Mouse (Mus musculus): Measurements from ENCODE around the gene Cela2a.

Gene Cela2a

GRCm38 (mm10) chr4:141826060-141826459, at the start of gene Cela2a:
Gene Cela2a (minus strand): TSS chr4:141826160.
- no peak for DNase-seq (ENCODE audit: low read depth, low spot score)

GRCm38 (mm10) chr4:141875481-141876108, 49.6 kb upstream of the Cela2a start:
- no peak for DNase-seq (ENCODE audit: low read depth, low spot score)

DNA sequence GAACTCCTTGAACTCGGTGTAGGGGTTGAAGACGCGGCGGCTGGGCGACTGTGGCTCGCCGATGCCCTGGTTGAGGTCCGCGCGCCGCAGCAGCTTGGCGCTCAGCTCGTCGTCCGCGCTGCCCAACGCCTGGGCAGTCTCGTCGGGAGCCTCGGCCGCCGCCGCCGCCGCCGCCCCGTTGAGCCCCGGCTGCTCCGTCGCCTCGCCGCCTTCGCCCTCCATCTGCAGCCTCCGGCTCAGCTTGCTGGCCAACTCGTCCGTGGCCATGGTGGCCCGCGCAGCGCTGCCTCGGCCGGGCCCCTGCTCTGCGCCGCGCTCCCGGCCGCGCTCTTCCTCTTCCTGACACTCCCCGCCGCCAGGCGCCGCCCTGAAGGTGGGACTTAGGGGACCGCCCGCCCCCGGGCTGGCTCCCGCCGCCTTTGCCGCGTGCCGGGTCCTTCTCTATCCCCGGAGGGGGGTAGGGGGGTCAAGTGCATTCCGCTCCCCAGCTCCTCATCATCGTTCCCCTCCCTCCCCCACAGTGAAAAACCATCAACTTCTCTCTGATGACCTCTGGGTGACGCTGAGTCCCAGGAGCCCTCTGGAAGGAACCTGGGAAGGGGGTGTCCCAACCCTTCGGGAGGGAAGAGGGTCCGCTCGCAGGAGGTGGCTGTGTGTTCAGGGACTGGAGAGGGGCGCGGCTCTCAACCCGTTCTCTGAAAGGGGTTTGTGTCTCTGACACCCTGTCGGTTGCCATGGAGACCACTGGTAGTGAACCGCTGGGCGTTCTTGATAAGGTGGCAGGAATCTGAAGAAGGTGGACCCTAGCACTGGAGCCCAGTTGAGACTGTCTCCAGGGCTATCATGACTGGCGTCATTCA, 48.9 kb upstream of the Cela2a start, which contains the start of gene Efhd2:
Gene Efhd2, minus strand, starts transcription at position 320 of the 860 bp plus-strand sequence.
- peak; percentile 80 for DNase-seq (ENCODE audit: low read depth, low spot score)

DNA sequence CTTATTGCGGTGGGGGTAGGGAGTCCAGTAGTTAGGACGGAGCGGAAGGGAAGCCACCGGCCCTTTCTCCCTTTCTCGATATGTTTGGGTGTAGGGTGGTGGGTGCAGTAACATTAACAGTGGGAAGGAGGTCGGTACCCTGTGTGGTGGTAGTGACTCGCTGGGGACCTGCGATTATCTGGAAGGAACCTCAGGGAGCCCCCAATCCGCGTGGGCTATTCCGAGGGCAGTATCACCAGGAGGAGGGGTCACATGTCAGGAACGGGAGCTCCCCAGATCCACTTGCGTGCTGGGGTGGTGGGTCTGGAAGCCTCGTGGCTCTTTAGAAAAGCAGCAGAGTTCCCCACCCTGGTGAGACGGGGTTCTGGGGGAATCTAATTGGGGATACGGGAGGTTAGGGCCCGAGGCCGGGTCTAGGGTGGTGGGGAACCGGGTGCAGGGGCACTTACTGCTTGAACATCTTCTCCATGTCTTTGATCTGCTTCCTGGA, 48.2 kb upstream of the Cela2a start:
- DNase-seq (ENCODE audit: low read depth, low spot score): no peak

GRCm38 (mm10) chr4:141872977-141873376, 47.0 kb upstream of the Cela2a start:
- DNase-seq (ENCODE audit: low read depth, low spot score): no peak

DNA sequence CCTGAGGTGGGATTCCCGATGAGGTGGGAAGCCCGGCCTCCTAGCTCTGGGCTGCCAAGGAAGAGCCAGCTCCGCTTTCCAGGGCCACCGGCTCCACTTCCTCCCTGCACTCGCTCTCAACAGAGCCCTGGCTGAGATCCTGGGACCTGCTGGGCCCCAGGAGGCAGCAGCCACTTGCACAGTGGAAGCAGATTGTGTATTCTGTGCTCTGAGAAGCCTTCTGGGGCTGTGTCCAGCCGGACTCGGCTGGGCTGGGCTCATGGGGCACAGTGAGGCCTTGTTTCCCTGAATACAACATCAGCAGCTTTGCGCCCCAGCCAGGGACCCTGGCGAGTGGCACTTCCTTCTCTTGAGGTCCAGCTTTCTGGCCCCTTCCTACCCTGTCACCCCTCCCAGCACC, 45.9 kb upstream of the Cela2a start:
- no peak for DNase-seq (ENCODE audit: low read depth, low spot score)

GRCm38 (mm10) chr4:141871333-141871725, 45.4 kb upstream of the Cela2a start:
- no peak for DNase-seq (ENCODE audit: low read depth, low spot score)

DNA sequence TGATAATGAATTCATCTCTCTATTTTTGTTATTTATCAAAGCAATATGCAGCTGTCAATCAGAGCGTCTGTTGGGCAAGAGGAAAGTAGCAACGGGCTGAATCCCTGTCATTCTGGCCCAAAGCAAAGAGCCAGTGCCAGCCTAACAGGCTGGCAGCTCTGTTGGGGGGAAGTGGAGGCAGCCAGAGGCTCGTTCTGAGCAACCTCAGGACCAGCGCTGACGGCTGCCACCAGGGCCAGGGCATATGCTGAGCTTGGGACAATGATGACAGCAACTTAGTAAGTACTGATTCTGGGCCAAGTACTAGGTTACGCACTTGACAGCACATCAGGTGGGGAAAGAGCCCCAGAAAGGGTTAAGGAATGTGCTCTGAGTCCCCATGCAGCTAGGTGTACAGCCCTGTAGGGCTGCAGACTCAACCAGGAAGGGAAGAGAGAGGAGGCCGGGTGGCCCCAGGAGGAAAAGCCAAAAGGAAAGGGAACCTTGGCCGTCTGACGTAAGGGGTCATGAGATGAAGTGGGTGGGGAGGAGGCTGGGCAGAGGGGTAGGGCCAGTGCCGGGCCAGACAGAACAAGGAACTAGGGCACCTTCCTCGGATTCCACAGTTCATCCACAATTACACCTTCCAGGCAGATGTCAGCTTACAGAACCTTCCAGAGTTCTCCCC, 44.8 kb upstream of the Cela2a start:
- DNase-seq (ENCODE audit: low read depth, low spot score): no peak

GRCm38 (mm10) chr4:141869436-141870215, 43.7 kb upstream of the Cela2a start:
- DNase-seq (ENCODE audit: low read depth, low spot score): no peak

DNA sequence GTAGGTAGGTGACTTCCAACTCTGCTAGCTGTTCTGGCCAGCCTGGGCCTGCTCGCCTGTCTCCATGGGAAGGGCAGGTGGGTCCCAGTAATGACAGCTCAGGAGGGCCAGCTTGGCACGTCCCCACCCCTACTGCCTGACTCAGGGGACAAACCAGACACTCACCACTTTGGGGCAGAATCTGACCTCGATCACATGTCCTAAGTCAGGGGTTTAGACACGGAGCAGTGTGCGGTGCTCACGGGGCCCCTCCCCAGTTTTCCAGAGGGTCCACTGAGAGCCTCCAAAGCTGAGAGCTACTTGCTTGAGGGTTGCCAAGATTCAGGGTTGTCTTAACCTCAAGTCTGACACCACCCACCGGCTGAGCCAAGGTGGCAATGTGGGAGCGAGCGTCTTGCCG, 42.1 kb upstream of the Cela2a start:
- DNase-seq (ENCODE audit: low read depth, low spot score): no peak

DNA sequence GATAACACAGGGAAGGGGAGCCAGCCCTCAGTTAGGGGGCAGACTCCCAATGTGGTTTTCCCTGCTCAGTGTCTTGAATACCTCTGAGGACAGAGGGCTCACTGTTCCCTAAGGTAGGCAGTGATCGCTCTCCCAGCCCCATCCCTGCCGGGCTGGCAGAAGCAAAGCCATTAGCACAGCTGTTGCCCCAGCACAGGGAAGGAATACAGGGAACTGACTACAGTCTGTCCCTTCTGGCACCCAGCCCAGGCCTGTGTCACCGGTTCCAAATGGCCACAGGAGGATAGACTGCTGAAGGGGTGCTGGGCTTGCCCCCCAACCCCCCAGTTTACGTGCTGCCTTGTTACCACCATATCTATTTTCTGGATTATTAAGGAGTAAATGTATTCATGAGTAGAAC, 41.5 kb upstream of the Cela2a start:
- no peak for DNase-seq (ENCODE audit: low read depth, low spot score)

GRCm38 (mm10) chr4:141866933-141867490, 41.1 kb upstream of the Cela2a start:
- no peak for DNase-seq (ENCODE audit: low read depth, low spot score)

DNA sequence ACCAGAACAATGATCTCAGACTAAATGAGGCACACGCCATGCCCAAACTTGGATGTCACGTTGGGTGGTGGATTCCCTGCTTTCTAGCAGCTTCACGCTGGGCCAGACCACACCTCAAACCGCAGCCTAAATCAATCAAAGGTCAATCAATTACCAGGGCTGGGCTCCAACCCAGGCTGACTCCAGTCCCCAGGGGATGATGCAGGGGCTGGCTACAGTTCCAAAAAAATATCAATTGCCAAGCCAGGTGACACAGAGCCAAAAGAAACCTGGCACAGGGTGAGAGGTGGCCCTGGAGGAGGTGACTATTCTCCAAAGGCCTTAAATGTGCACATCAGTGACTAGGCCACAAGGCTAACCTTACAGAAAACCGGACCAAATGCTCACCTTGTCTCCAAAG, 39.6 kb upstream of the Cela2a start:
- no peak for DNase-seq (ENCODE audit: low read depth, low spot score)

DNA sequence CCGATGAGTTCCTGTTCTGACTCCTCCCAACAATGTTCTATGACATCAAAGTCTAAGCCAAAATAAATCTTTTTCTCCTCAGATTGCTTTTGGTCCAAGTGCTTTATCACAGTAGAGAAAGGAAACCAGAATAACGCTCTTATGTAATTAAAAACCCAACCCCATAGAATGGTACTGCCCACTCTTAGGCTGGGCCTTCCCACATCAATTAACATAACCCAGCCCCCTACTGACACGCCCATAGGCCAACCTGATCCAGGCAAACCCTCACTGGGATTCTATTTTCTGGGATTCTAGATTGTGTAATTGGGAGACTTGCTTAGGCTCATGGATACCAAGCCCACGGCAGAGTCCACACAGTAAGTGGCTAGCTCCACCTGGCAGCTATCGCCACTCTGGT, 39.0 kb upstream of the Cela2a start:
- no peak for DNase-seq (ENCODE audit: low read depth, low spot score)

DNA sequence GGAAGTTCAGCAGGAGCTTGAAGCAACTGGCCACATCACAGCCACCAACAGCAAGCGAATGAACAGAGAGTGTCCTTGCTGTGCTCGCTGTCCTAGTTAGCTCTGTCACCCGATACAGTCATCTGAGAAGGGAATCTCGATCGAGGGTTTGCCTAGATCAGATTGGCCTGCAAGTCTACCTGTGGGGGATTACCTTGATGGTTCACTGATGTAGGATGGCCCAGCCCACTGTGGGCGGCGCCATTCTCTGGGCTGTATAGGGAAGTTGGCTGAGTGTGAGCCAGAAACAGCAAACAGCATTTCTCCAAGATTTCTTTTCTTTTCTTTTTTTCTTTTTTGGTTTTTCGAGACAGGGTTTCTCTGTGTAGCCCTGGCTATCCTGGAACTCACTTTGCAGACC, 38.5 kb upstream of the Cela2a start:
- no peak for DNase-seq (ENCODE audit: low read depth, low spot score)

GRCm38 (mm10) chr4:141863726-141864280, 37.8 kb upstream of the Cela2a start:
- no peak for DNase-seq (ENCODE audit: low read depth, low spot score)

GRCm38 (mm10) chr4:141862867-141863266, 36.9 kb upstream of the Cela2a start:
- DNase-seq (ENCODE audit: low read depth, low spot score): no peak

DNA sequence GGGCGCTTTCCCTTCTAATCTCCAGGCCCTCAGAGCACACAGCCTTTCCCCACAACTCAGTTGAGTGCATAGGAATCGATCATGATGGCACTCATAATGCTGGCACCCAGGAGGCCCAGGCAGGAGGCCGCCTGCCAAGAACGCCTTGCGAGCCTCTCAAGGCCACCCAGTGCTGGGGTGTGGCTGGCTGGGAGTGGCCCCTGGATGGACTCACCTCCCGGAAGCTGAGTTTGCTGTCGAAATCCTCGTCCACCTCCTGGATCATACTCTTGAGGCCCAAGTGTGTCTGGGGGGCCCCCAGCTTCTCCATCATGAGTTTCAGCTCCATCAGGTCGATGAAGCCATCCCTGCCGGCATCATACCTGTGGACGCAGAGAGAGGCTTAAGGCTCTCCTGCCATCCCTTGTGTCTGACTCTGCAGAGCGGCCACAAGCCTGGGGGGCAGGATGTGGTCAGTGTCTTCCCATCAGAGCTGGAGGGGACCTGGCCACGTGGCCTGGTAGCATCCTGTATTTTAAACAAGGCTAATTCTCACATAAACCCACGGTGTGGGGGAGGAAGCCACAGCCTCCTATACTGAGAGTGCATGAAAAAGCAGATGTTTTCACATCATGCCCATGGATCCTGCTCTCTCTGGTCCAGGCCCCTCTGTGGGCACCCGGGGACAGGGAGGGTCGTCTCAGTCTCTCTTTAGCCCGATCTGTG, 35.8 kb upstream of the Cela2a start:
- no peak for DNase-seq (ENCODE audit: low read depth, low spot score)

GRCm38 (mm10) chr4:141860246-141860841, 34.4 kb upstream of the Cela2a start:
- DNase-seq (ENCODE audit: low read depth, low spot score): no peak

- DNase-seq (ENCODE audit: low read depth, low spot score): no peak
Measured at GRCm38 (mm10) chr4:141859351-141859750, 33.4 kb upstream of the Cela2a start.
